Mouse (Mus musculus): ENCODE data around the gene Ak6. TPM values are rescaled to one million over a fixed set of nuclear protein-coding genes. Genes with fewer than 3 reads are reported as not detected.

The Ak6 gene
- 132 TPM for polyA plus RNA-seq (2017; shearing (Covaris generic))

DNA sequence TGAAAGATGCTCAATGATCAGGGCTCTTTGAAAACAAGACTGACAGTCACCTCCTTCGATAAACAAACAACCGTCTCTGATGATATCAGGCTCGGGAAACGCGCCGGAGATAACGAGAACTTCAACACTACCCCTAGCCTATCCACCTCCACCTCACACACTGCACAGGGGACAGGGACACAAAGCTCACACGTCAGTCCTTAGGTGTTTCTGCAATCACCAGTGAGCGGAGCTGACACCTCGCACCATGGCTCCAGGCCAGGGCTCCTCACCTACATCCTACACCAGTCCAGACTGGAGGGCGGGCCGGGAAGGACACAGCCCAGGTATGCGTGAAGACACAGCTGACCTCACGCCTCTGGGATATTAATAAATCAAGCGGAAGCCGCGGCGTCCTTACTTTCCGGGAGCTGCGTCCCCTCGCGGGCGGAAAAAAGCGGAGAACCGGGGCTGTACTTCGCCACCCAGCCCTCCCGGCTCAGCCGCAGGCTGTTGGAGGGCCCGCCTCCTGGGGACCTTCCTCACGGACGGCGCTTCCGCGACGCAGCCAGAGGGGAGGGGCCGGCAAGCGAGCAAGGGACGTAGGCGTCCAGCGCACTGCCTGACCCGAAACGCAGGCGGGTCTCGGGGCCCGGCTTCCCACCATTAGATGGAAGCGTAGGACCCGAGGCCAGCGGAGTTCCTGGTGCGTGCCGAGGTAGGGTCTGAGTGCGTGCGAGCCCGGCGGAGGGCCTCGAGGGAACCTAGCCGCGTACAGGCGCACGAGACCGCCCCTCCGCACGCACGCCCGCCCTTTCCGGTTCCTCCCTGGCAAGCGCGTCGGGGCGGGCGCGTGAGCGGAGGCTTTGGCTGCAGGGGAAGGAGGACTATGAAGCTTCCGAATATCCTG is at the start of gene Ak6, which contains the start of gene Rad17:
TSS of gene Ak6 (plus strand) at position 430 of the 889 bp plus-strand sequence.
TSS of gene Rad17 (minus strand) at position 502 of the 889 bp plus-strand sequence.

DNA sequence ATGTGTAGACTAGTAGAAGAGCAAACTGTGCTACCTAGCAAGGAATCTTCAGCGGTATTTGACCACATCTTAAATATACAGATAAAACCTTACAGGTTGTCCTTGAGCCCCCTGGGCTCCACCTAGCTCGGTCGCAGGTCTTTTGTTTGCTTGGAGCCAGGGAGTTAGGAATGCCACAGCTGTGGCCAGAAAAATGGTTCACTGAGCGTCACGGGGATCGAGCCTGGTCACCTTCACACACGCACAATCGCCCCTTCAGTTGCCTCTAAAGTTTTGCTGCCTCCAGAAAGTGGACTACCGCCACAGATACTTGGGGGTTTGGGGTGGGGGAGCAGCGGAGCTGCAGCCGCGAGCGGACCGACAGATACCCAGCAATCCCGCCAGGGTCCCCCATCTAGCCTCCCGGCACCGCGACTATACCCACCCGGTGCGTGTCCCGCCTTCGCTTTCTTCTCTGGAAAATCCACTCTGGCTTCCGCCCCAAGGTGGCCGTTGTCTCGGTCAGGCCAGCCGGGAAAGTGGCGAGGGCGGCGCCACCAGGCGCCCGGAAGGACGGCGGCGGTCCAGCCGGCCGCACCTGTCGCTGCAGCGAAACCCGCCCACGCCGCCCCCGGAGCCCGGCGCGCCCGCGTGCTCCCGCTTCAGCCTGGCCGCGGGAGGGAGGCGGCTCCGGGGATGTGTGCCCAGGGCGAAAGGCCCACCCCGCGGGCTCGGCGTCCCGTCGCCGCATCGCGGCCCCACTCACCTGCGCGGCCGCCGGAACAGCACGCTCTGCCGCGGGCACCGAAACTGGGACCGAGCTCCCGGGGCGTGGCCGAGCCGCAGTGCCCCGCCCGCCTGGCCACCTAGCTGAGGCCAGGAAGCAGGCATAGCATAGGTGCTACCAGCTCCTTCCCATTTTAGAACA is 34.3 kb upstream of the Ak6 start, which contains the start of gene Marveld2:
TSS of gene Marveld2 (minus strand) at position 791 of the 907 bp plus-strand sequence.

DNA sequence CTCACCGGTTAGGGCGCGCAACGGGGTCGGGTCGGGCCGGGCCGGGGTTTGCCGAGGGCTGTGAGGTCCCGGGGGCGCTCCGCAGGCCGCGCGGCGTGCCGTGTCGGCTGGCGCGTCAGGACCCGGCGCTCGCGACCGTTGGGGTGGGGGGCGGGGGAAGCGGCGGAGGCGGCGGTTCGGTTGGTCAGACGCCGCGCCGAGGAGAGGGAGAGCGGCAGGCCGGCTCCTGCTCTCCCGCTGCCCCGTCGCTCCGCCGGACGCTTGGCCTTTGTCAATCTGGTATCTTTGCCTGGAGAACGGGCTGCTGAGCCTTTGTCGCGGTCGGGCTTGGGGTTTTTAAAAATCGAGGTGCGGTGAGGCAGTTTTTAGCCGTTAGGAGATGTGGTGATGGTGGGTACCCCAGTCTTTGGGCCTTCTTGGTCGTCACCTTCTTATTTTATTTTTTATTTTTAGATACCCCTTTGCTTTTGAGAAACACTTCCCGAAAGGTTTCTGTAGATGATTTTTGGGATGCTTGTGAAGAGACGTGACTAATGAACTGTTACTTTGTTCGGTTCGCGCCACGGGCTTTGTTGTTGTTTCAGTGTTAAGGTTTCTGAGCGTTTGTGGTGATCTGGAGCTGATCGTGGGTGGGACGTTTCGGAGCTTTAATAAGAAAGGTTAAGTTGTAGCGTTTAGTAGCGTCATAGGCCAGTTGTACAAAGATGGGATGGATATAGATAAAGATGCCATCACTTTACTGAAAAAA is 834 bp downstream of the Ak6 start, which contains the start of gene Taf9:
TSS of gene Taf9 (plus strand) at position 141 of the 748 bp plus-strand sequence.

DNA sequence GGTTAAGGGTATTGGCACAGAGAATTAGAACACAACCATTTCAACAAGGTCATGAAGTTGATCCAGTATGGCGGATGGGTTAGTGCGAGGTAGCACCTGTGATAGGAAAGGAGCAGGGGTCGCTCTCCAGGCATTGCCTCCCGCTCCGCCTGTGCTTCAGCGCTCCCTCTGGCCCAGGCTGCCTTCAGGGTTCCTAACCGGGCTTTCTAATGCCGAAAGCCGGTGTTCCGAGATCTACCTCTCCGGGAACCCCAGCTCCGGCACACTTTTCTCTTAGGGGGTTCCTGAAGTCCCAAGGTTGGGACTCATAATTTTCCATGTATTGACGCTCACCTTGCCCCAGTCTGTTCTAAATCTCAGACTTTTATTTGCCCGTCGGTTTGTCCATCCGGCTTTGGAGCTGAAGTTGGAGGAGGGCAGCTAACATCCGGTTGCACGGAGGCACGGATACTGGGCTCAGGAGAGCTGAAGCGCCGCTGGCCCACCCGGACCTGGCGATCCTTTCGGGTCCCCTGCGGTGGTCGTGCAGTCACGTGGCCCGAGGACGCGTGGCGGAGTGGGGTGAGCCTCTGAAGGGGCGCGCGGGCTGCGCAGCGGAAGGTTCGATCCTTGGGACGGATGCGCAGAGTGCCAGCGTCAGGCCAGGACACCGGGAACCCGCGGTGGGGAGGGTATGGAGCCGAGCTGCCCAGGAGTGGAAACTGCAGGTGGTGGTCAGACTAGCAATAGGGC is 18.7 kb downstream of the Ak6 start, which contains the start of gene Ccdc125:
TSS of gene Ccdc125 (plus strand) at position 427 of the 732 bp plus-strand sequence.

Other genes with a start within 250 kb of the Ak6 start
- not detected for gene Naip1, start 198.1 kb upstream of the Ak6 start, polyA plus RNA-seq (2017; shearing (Covaris generic))
- gene Gtf2h2, start 158.4 kb upstream of the Ak6 start, polyA plus RNA-seq (2017; shearing (Covaris generic)) = 60.9 TPM
- 0.61 TPM for gene Ocln, start 98.3 kb upstream of the Ak6 start, polyA plus RNA-seq (2017; shearing (Covaris generic))
- gene Marveld2, start 34.0 kb upstream of the Ak6 start, polyA plus RNA-seq (2017; shearing (Covaris generic)) = 9.4 TPM
- 29.2 TPM for gene Rad17, start 72 bp downstream of the Ak6 start, polyA plus RNA-seq (2017; shearing (Covaris generic))
- gene Taf9, start 600 bp downstream of the Ak6 start, polyA plus RNA-seq (2017; shearing (Covaris generic)) = 2.6 TPM
- 22.6 TPM for gene Ccdc125, start 18.7 kb downstream of the Ak6 start, polyA plus RNA-seq (2017; shearing (Covaris generic))
- gene Cdk7, start 80.0 kb downstream of the Ak6 start, polyA plus RNA-seq (2017; shearing (Covaris generic)) = 93.5 TPM
- gene Mrps36, start 93.7 kb downstream of the Ak6 start, polyA plus RNA-seq (2017; shearing (Covaris generic)) = 114 TPM
- 5.1 TPM for gene Cenph, start 124.9 kb downstream of the Ak6 start, polyA plus RNA-seq (2017; shearing (Covaris generic))
- 12.8 TPM for gene Ccnb1, start 135.6 kb downstream of the Ak6 start, polyA plus RNA-seq (2017; shearing (Covaris generic))
- gene Slc30a5, start 182.4 kb downstream of the Ak6 start, polyA plus RNA-seq (2017; shearing (Covaris generic)) = 12.0 TPM

Measured in activated CD4-positive, CD25-positive, alpha-beta regulatory T cell, adult 9 weeks (primary cell).